Mouse (Mus musculus) forebrain, postnatal 0 days (tissue): ENCODE results near the gene Sufu. TPM values are rescaled to one million over a fixed set of nuclear protein-coding genes. Genes with fewer than 3 reads are reported as not detected.

ENCODE experiments used
- ATAC-seq: fragments of 200-750 bp; cut with Nextera tagmentation; 2 replicates; pipeline ENCODE4 v1.8.0; 2017; ENCODE audit warnings: mild to moderate bottlenecking, moderate library complexity
- DNase-seq: peaks from one replicate; pipeline ENCODE4 v3.0.0-alpha.2; 2015
- H3K27ac ChIP-seq: fragments of 300-500 bp; sonication (generic); 2 replicates; pipeline ENCODE4 v1.5.1; 2014; ENCODE audit warnings: low read depth, mild to moderate bottlenecking, antibody characterized with exemption, low read length, moderate library complexity, mixed read lengths
- H3K27me3 ChIP-seq: fragments of 300-500 bp; sonication (generic); 2 replicates; pipeline ENCODE4 v1.6.1; 2014; ENCODE audit warnings: mild to moderate bottlenecking, low read length, mixed read lengths; ENCODE audit not compliant: insufficient read depth
- H3K36me3 ChIP-seq: fragments of 300-500 bp; sonication (generic); 2 replicates; pipeline ENCODE4 v1.6.1; 2014; ENCODE audit warnings: mild to moderate bottlenecking, moderate library complexity; ENCODE audit not compliant: insufficient read depth
- H3K4me1 ChIP-seq: fragments of 300-500 bp; sonication (generic); 2 replicates; pipeline ENCODE4 v1.6.1; 2014; ENCODE audit warnings: antibody characterized with exemption; ENCODE audit not compliant: insufficient read depth
- H3K4me2 ChIP-seq: fragments of 300-500 bp; sonication (generic); 2 replicates; pipeline ENCODE4 v1.6.1; 2014; ENCODE audit warnings: low read depth, mild to moderate bottlenecking, moderate library complexity
- H3K4me3 ChIP-seq: fragments of 300-500 bp; sonication (generic); 2 replicates; pipeline ENCODE4 v1.5.1; 2014; ENCODE audit warnings: low read depth, low read length, mixed read lengths
- H3K9ac ChIP-seq: fragments of 300-500 bp; sonication (generic); 2 replicates; pipeline ENCODE4 v1.6.1; 2014; ENCODE audit warnings: mild to moderate bottlenecking
- H3K9me3 ChIP-seq: fragments of 300-500 bp; sonication (generic); 2 replicates; pipeline ENCODE4 v1.6.1; 2016; ENCODE audit warnings: low read length
- CTCF ChIP-seq: sonication (generic); IDR thresholded peaks from 2 replicates; pipeline ENCODE4 v1.5.1; 2016; ENCODE audit warnings: antibody characterized with exemption, control low read depth, low read depth
- WGBS: fragments of 180-500 bp; shearing (Covaris S2); extraction: QIAGEN DNeasy Blood & Tissue Kit; methylation state at CpG from one replicate; pipeline ENCODE4 v1.1.7; 2014; 5-methylcytosine and 5-hydroxymethylcytosine counted together
- polyA plus RNA-seq: library from polyadenylated mRNA; unstranded; fragments of >200 nt; fragmentation: Nextera tagmentation; extraction: Ambion mirVana; gene quantifications from 2 replicates; pipeline ENCODE4 v1.2.1, GENCODE M21; 2015
- total RNA-seq: library from RNA; depleted of rRNA; stranded (reverse); fragments of >200 nt; gene quantifications from 2 replicates; pipeline ENCODE4 v1.2.3, GENCODE M21; 2014

The Sufu gene
- total and polyA plus RNA-seq, 2 experiments from 2014 or later: 13.1 to 17.7 TPM

DNA sequence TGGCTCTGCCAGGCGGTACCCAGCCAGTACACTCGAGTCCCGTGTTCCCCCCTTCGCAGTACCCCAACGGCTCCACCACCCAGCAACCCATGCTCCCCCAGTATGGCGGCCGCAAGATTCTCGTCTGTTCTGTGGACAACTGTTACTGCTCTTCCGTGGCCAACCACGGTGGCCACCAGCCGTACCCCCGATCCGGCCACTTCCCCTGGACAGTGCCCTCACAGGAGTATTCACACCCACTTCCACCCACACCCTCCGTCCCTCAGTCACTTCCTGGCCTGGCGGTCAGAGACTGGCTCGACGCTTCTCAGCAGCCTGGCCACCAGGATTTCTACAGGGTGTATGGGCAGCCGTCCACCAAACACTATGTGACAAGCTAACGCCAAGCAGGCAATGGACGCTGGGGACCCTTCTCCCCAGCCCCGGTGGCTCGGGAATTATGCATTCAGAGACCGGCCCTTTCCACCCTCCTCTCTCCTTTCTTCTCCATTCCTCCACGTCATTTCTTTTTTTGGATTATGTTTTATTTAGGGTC is 118.7 kb downstream of the Sufu start:
- DNase-seq: no peak

DNA sequence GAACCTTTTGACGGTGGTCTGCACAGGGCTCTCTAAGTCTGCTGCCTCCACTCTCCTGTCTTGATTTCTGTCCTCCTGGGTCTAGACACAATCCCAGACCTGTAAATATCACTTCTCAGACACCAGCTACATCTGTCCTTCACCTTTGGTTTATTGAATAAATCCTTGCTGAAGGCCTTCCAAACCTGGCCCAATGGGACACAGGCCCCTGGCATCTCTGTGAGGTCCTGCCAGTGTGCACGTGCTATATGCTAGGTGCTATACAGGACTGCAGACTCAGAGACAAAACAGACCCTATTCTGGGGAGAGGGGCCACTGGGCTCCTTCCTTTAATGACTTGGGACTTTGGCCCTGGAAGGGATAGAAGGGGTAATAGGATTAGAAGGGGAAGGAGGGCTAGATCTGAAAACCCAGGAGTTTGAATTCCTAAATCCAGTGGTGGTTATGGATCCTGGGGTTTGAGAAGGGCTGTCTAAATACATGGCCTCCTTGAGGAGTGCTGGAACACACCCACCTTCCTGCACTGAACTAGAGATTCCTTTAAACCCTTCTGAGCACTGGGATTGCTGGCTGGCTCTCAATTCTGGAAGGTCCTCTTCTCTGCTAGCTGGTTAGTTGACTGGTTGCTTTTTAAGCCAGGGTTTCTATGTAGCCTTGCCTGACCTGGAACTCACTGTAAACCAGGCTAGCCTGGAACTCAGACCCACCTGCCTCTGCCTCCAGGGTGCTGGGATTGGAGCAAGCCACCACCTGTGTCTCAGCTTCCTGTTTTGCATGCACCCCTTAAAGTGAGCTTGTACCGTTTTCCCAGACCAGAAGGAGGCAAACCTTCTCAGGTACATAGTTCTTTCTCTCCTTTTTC is 120.2 kb downstream of the Sufu start:
- ATAC-seq (no peak), DNase-seq (no peak)
- Histone ChIP-seq H3K27ac (peak overlapping the region; percentile 45; the same call in 1 of the 2 replicates), H3K9ac (no peak overlapping the region), H3K36me3 (peaks cover 46% of the 10 kb centered on the region), H3K4me3 (no peak overlapping the region), H3K4me1 (no peaks in the 10 kb centered on the region; the same call in 1 of the 2 replicates), H3K9me3 (no peaks in the 10 kb centered on the region), H3K4me2 (no peak overlapping the region), H3K27me3 (no peaks in the 10 kb centered on the region)
- no peak for TF ChIP-seq CTCF
- WGBS: 51% methylated on average over 3 of the region's 3 CpGs

More for the DNA sequence above, 118.7 kb downstream of the Sufu start:
- no peaks in the 10 kb centered on the region for H3K9me3 ChIP-seq
- peaks cover 48% of the 10 kb centered on the region for H3K36me3 ChIP-seq
- H3K27ac ChIP-seq: no peak overlapping the region
- H3K4me2 ChIP-seq: no peak overlapping the region
- H3K27me3 ChIP-seq: no peaks in the 10 kb centered on the region
- no peak for TF ChIP-seq CTCF
- no peaks in the 10 kb centered on the region; the same call in 1 of the 2 replicates for H3K4me1 ChIP-seq
- no peak for ATAC-seq
- no peak overlapping the region for H3K4me3 ChIP-seq
- 87% methylated on average over 24 of the region's 24 CpGs for WGBS
- no peak overlapping the region for H3K9ac ChIP-seq

DNA sequence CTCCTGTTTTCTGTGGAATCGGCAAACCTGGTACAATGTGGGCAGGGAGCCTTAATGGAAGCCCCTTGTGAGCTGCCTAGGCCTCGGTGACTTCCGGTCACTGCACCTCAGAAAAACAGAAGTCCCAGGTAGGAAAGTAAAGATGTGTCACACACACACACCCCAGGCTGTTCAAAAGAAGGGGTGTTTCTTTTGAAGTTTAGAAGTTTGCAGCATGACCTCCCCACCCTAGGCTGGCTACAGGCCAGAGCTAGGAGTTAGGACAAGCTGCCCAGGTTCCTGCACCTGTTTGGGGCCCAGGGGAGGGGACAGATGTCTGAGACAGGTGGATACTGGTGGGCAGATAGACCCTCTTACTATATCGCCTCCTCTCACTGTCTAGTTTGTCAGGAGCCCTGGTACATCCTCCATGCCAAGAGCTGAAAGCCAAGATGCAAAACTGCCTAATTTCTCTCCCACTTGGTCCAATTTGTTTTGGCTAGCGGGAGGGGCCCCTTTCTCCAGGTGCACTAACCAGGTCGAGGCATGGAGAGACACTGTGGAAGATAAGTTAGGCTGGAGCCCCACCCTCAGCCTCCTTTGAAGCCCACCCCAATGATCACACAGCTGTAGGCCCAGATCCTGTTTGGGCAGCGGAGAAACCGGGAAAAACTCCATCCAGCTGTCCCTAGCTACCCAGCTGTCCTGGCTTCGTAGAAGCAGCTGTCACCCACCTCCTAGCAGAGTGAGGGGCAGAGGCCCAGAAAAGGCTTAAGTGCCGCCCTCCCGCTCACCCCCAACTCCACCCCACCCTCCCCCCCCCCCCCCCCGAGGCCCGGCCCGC is 121.0 kb downstream of the Sufu start:
- peak; percentile 58; the same call in 1 of the 2 replicates for ATAC-seq
- no peak overlapping the region for H3K9ac ChIP-seq

DNA sequence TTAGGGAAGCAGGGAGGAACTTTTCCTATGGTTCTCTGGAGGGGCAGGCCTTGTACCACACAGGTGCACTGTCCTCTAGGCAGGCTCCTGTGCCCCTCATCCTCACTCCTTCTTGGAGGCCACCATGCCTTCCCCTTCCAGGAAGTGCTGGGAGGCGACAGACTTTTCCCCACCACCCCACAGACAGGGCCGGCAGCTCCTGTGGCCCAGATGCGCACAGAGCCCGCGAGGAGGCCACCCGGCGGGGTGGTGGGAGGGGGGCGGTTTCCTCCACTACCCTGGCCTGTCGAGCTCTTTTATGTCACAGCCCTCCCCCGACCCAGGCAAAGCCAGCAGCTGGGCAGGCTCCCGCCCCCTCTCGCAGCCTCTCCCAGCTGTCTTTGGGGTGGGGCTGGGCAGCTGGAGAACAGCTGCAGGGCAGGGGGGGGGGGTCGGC is 121.7 kb downstream of the Sufu start:
- H3K27me3 ChIP-seq: no peaks in the 10 kb centered on the region
- 4% methylated on average over 12 of the region's 13 CpGs for WGBS
- H3K36me3 ChIP-seq: peaks cover 32% of the 10 kb centered on the region
- H3K4me2 ChIP-seq: peak overlapping the region; percentile 23; the same call in 1 of the 2 replicates
- no peak for TF ChIP-seq CTCF
- DNase-seq (peak; percentile 20), ATAC-seq (peak; percentile 44)
- peak overlapping the region; percentile 40; the same call in 1 of the 2 replicates for H3K27ac ChIP-seq
- H3K4me1 ChIP-seq: peaks cover 4% of the 10 kb centered on the region
- H3K9me3 ChIP-seq: no peaks in the 10 kb centered on the region
- peak overlapping the region; percentile 22; the same call in 1 of the 2 replicates for H3K9ac ChIP-seq
- H3K4me3 ChIP-seq: no peak overlapping the region

More for the DNA sequence above, 121.0 kb downstream of the Sufu start:
- Histone ChIP-seq H3K27me3 (no peaks in the 10 kb centered on the region), H3K27ac (peak overlapping the region; percentile 45; the same call in 1 of the 2 replicates), H3K4me1 (no peaks in the 10 kb centered on the region; the same call in 1 of the 2 replicates), H3K4me3 (no peak overlapping the region), H3K9me3 (no peaks in the 10 kb centered on the region), H3K4me2 (no peak overlapping the region; the same call in 1 of the 2 replicates), H3K36me3 (peaks cover 38% of the 10 kb centered on the region)
- peak; percentile 36 for DNase-seq
- WGBS: 34% methylated on average over 11 of the region's 14 CpGs
- no peak for TF ChIP-seq CTCF

DNA sequence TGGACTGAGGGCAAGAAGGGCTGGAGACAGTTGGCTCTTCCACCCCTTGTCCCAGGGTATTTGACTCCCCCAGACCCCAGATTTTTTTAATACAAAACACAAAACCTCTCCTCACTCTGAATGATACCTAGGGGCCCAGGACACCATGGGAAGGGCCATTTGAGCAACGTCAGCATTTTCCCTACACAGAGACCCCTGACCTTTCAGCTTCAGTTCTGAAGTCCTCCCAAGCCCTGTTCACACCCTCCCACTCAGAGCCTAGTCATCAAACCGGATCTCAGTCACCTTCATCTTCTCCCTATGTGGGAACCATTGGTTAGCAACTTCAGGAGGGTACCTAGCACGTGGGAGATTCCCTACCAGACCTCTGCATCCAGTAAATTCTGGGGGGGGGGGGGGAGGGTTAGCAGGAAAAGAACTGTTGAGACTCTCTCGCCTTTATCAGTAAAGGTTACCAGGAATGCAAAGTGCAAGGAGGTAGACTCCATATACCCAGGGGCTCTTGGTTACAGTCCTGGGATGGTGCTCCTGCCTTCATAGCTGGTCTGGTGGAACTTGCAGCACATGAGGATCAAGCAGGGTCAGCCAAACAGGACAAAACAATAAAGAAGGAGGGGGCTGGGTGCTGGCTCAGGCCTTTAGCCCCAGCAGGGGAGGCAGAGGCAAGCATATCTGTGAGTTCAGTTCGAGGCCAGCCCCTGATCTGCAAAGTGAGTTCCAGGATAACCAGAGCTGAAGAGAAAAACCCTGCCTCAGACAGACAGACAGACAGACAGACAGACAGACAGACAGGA is 122.3 kb downstream of the Sufu start:
- Histone ChIP-seq H3K9ac (no peak overlapping the region), H3K4me1 (peaks cover 10% of the 10 kb centered on the region), H3K36me3 (peaks cover 25% of the 10 kb centered on the region), H3K27ac (no peak overlapping the region; the same call in 1 of the 2 replicates), H3K9me3 (no peaks in the 10 kb centered on the region), H3K27me3 (no peaks in the 10 kb centered on the region), H3K4me3 (no peak overlapping the region), H3K4me2 (peak overlapping the region; percentile 23; the same call in 1 of the 2 replicates)
- ATAC-seq (no peak), DNase-seq (no peak)
- no peak for TF ChIP-seq CTCF
- WGBS: 20% methylated on average over 5 of the region's 5 CpGs

DNA sequence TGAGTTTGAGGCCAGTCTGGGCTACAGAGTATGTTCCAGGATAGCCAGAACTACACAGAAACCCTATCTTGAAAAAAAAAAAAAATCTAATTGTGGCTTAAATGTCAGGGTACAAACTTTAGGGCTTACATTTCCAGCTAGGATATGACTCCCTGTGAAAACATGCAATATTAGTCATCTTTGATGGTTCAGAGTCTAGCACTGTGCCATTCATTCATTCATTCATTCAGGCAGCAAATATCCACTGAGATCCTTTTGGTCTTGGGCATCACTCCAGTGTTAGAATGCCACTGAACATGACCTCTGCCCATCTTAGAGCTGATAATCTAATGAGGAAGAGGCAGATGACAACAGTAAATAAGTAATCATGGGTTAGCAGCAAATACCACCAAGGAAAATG is 125.0 kb downstream of the Sufu start:
- no peak for DNase-seq
- Histone ChIP-seq H3K4me3 (no peak overlapping the region), H3K9me3 (no peaks in the 10 kb centered on the region), H3K27ac (no peak overlapping the region), H3K4me2 (no peak overlapping the region), H3K9ac (no peak overlapping the region), H3K36me3 (peaks cover under 1% of the 10 kb centered on the region), H3K27me3 (no peaks in the 10 kb centered on the region), H3K4me1 (peaks cover 35% of the 10 kb centered on the region)
- no peak for ATAC-seq
- TF ChIP-seq CTCF: no peak
